Mouse (Mus musculus) fat pad, adult 2 months (tissue): ENCODE measurements around the gene 1700008O03Rik.
A peak's percentile ranks its signal among the peaks of the same experiment; 100 is the strongest.

ENCODE experiments used
- DNase-seq: peaks from one replicate; pipeline ENCODE4 v3.0.0-alpha.2; 2011; ENCODE audit warnings: low read depth, low spot score; ENCODE audit errors: extremely low read depth

1700008O03Rik gene

GRCm38 (mm10) chr7:44385720-44386119, at the start of gene 1700008O03Rik:
Gene 1700008O03Rik, minus strand, starts transcription at chr7:44385820.
- no peak for DNase-seq

GRCm38 (mm10) chr7:44434089-44434488, 48.5 kb upstream of the 1700008O03Rik start:
- DNase-seq = no peak

- no peak for DNase-seq
Observed at GRCm38 (mm10) chr7:44433371-44433770, 47.8 kb upstream of the 1700008O03Rik start.

GRCm38 (mm10) chr7:44432550-44432949, 46.9 kb upstream of the 1700008O03Rik start:
- DNase-seq = no peak

GRCm38 (mm10) chr7:44429534-44430488, 44.2 kb upstream of the 1700008O03Rik start:
- no peak for DNase-seq

GRCm38 (mm10) chr7:44428968-44429521, 43.4 kb upstream of the 1700008O03Rik start, which contains the start of gene Lrrc4b:
Gene Lrrc4b, plus strand, starts transcription at chr7:44429018.
- DNase-seq = no peak

- no peak for DNase-seq
Observed at GRCm38 (mm10) chr7:44428171-44428950, 42.7 kb upstream of the 1700008O03Rik start.

GRCm38 (mm10) chr7:44427666-44428065, 42.0 kb upstream of the 1700008O03Rik start:
- DNase-seq = no peak

- no peak for DNase-seq
Observed at GRCm38 (mm10) chr7:44413307-44413706, 27.7 kb upstream of the 1700008O03Rik start.

- no peak for DNase-seq
Observed at GRCm38 (mm10) chr7:44411144-44411543, 25.5 kb upstream of the 1700008O03Rik start.

GRCm38 (mm10) chr7:44406015-44406355, 20.4 kb upstream of the 1700008O03Rik start:
- DNase-seq = no peak

GRCm38 (mm10) chr7:44405346-44406014, 19.9 kb upstream of the 1700008O03Rik start:
- peak; percentile 10 for DNase-seq

GRCm38 (mm10) chr7:44401673-44402072, 16.1 kb upstream of the 1700008O03Rik start:
- DNase-seq = no peak

GRCm38 (mm10) chr7:44398570-44398969, 12.9 kb upstream of the 1700008O03Rik start:
- no peak for DNase-seq

GRCm38 (mm10) chr7:44393284-44393683, 7.7 kb upstream of the 1700008O03Rik start:
- DNase-seq = no peak

- DNase-seq = no peak
Observed at GRCm38 (mm10) chr7:44392341-44392740, 6.7 kb upstream of the 1700008O03Rik start.

- no peak for DNase-seq
Observed at GRCm38 (mm10) chr7:44391831-44392230, 6.2 kb upstream of the 1700008O03Rik start.

- no peak for DNase-seq
Observed at GRCm38 (mm10) chr7:44384716-44385059, 932 bp downstream of the 1700008O03Rik start.

- DNase-seq = no peak
Observed at GRCm38 (mm10) chr7:44383980-44384715, 1.5 kb downstream of the 1700008O03Rik start, which contains the start of gene Syt3. Gene Syt3, plus strand, starts transcription at chr7:44384102.

GRCm38 (mm10) chr7:44382541-44382940, 3.1 kb downstream of the 1700008O03Rik start:
- no peak for DNase-seq
